Mouse (Mus musculus) liver, postnatal 0 days (tissue): ENCODE measurements around the gene Ubr2.

ENCODE experiments used
- CTCF ChIP-seq: sonication (generic); IDR thresholded peaks from 2 replicates; pipeline ENCODE4 v1.5.1; 2016; ENCODE audit warnings: antibody characterized with exemption, low read depth
- EP300 ChIP-seq: IDR thresholded peaks from 2 replicates; pipeline ENCODE4 v1.6.1; 2016; ENCODE audit warnings: antibody characterized with exemption, low read depth, mild to moderate bottlenecking

GRCm38 (mm10) chr17:46993625-46994024 lies 16.7 kb downstream of the Ubr2 start:
- TF ChIP-seq CTCF = no peak
- peak; percentile 23; the same call in 1 of the 2 replicates for TF ChIP-seq EP300
